Mouse (Mus musculus): Measurements from ENCODE around the gene Tpo. TPM values are rescaled to one million over a fixed set of nuclear protein-coding genes. Genes with fewer than 3 reads are reported as not detected.

Tpo gene
- 0.14 and 0.35 TPM in 2 replicates for polyA plus RNA-seq (2014; fragmentation: Nextera tagmentation; extraction: Ambion mirVana)

DNA sequence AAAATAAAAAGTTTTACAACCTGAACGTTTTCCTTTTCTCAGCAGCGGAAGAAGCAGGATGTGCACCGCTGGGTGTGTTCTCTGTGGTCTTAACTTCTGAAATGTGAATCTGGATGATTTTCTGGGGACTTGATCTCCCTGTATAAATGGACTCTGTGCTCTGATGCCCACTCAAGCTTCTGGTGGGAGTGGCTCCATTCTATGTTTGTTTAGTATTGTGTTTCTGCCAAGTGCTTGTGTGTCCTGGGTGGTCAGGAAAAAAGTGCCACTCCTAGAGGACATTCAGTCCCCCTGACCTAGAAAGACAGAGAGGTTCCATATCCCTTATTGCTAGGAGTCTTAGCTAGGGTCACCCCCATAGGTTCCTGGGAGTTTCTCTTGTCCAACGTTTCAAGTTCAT, at the start of gene Tpo:
TSS of gene Tpo (minus strand) at position 101 of the 400 bp plus-strand sequence.
- Histone ChIP-seq H3K27me3 (ENCODE audit: control insufficient read depth, insufficient read depth, low read length) (no peaks in the 10 kb centered on the region), H3K9me3 (ENCODE audit: control insufficient read depth, low read length) (no peaks in the 10 kb centered on the region), H3K27ac (replicated peaks; ENCODE audit: low read depth, low read length) (no peak within 1 kb of the TSS), H3K9ac (replicated peaks; ENCODE audit: low read length) (no peak within 1 kb of the TSS), H3K4me2 (ENCODE audit: low read length) (no peak within 1 kb of the TSS), H3K36me3 (ENCODE audit: control insufficient read depth, insufficient read depth, low read length) (no peaks in the 10 kb centered on the region), H3K4me1 (ENCODE audit: control insufficient read depth, insufficient read depth, low read length) (peaks cover 5% of the 10 kb centered on the region; the same call in 1 of the 2 replicates), H3K4me3 (replicated peaks; ENCODE audit: low read depth, low read length) (no peak within 1 kb of the TSS)
- ATAC-seq (ENCODE audit: low FRiP score, low TSS enrichment) (no peak), DNase-seq (no peak)
- 84% methylated on average over 4 of the region's 4 CpGs for WGBS

DNA sequence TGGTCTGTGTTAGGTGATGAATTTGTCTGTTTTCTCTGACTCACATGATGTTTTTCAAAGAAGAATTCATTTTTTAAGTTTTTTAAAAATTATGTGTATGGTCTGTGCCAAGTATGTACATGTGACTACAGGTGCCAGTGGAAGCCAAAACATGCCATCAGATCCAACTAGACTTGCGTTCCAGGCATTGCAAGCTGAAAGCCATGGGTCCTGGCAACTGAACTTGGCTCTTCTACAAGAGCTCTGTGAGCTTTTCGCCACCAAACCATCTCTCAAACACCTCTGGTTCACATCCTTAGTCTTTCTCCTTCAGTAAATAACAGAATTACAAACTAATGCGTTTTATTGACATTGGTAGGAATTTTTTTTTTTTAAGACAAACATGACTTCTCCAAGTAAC, 49.3 kb upstream of the Tpo start:
- Histone ChIP-seq H3K4me3 (replicated peaks; ENCODE audit: low read depth, low read length) (no peak overlapping the region), H3K9me3 (ENCODE audit: control insufficient read depth, low read length) (no peaks in the 10 kb centered on the region), H3K27me3 (ENCODE audit: control insufficient read depth, insufficient read depth, low read length) (no peaks in the 10 kb centered on the region), H3K9ac (replicated peaks; ENCODE audit: low read length) (no peak overlapping the region), H3K4me2 (ENCODE audit: low read length) (no peak overlapping the region), H3K36me3 (ENCODE audit: control insufficient read depth, insufficient read depth, low read length) (no peaks in the 10 kb centered on the region), H3K4me1 (ENCODE audit: control insufficient read depth, insufficient read depth, low read length) (no peaks in the 10 kb centered on the region), H3K27ac (replicated peaks; ENCODE audit: low read depth, low read length) (no peak overlapping the region)
- no peak for ATAC-seq (ENCODE audit: low FRiP score, low TSS enrichment)
- WGBS: 91% methylated on average over 3 of the region's 3 CpGs
- DNase-seq: no peak

GRCm38 (mm10) chr12:30179623-30180022, 47.2 kb upstream of the Tpo start:
- 85% methylated on average over 1 of the region's 1 CpGs for WGBS
- Histone ChIP-seq H3K4me2 (ENCODE audit: low read length) (no peak overlapping the region), H3K27ac (replicated peaks; ENCODE audit: low read depth, low read length) (no peak overlapping the region), H3K4me1 (ENCODE audit: control insufficient read depth, insufficient read depth, low read length) (no peaks in the 10 kb centered on the region), H3K9ac (replicated peaks; ENCODE audit: low read length) (no peak overlapping the region), H3K27me3 (ENCODE audit: control insufficient read depth, insufficient read depth, low read length) (no peaks in the 10 kb centered on the region), H3K36me3 (ENCODE audit: control insufficient read depth, insufficient read depth, low read length) (no peaks in the 10 kb centered on the region), H3K4me3 (replicated peaks; ENCODE audit: low read depth, low read length) (no peak overlapping the region), H3K9me3 (ENCODE audit: control insufficient read depth, low read length) (no peaks in the 10 kb centered on the region)
- ATAC-seq (ENCODE audit: low FRiP score, low TSS enrichment) (no peak), DNase-seq (no peak)

DNA sequence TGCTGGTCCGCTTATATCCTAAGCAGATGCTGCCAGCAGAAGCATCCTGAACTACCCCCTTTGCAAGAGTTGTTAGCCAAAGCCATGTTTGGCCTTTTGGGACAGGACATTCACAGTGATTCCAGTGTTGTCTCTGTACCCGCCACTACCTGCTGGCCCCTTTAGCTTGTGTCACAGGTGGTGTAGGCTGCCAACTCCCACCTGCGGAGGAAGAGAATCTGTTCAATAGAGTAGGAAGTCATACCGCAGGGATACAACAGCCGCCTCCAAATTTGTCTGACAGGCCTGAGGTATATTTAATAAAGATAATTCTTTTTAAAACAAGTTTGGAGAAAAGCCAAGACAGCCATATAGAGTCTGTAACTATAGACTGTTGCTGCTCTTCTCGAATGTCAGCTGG, 45.5 kb upstream of the Tpo start:
- H3K4me2 ChIP-seq (ENCODE audit: low read length): no peak overlapping the region
- ATAC-seq (ENCODE audit: low FRiP score, low TSS enrichment) (no peak), DNase-seq (no peak)
- no peak overlapping the region for H3K4me3 ChIP-seq (replicated peaks; ENCODE audit: low read depth, low read length)
- no peak overlapping the region for H3K27ac ChIP-seq (replicated peaks; ENCODE audit: low read depth, low read length)
- no peaks in the 10 kb centered on the region for H3K9me3 ChIP-seq (ENCODE audit: control insufficient read depth, low read length)
- no peaks in the 10 kb centered on the region for H3K36me3 ChIP-seq (ENCODE audit: control insufficient read depth, insufficient read depth, low read length)
- H3K27me3 ChIP-seq (ENCODE audit: control insufficient read depth, insufficient read depth, low read length): no peaks in the 10 kb centered on the region
- H3K9ac ChIP-seq (replicated peaks; ENCODE audit: low read length): no peak overlapping the region
- no peaks in the 10 kb centered on the region for H3K4me1 ChIP-seq (ENCODE audit: control insufficient read depth, insufficient read depth, low read length)
- WGBS: 86% methylated on average over 6 of the region's 6 CpGs

DNA sequence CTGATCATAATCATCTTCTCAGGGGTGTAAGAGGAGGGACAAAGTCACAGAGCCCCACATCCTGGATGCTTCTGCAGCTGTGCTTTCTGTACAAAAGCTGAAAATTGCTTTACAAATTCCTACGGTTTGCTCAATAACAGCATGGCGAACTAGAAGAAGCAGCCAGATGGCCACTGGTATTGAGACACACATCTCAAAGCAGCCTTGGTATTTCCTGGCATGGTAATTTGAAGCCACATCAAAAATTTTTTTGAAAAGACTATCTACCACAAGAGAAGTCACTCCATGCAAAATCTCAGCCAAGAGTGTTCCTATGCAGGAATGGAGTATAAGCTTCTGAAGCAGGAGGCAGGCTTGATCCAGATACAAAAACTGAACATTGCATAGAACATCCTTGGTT, 45.1 kb upstream of the Tpo start:
- DNase-seq (no peak), ATAC-seq (ENCODE audit: low FRiP score, low TSS enrichment) (no peak)
- H3K9ac ChIP-seq (replicated peaks; ENCODE audit: low read length): no peak overlapping the region
- WGBS: 94% methylated on average over 2 of the region's 2 CpGs
- no peak overlapping the region for H3K27ac ChIP-seq (replicated peaks; ENCODE audit: low read depth, low read length)
- H3K4me2 ChIP-seq (ENCODE audit: low read length): no peak overlapping the region
- no peaks in the 10 kb centered on the region for H3K4me1 ChIP-seq (ENCODE audit: control insufficient read depth, insufficient read depth, low read length)
- no peak overlapping the region for H3K4me3 ChIP-seq (replicated peaks; ENCODE audit: low read depth, low read length)
- H3K36me3 ChIP-seq (ENCODE audit: control insufficient read depth, insufficient read depth, low read length): no peaks in the 10 kb centered on the region
- no peaks in the 10 kb centered on the region for H3K9me3 ChIP-seq (ENCODE audit: control insufficient read depth, low read length)
- no peaks in the 10 kb centered on the region for H3K27me3 ChIP-seq (ENCODE audit: control insufficient read depth, insufficient read depth, low read length)

DNA sequence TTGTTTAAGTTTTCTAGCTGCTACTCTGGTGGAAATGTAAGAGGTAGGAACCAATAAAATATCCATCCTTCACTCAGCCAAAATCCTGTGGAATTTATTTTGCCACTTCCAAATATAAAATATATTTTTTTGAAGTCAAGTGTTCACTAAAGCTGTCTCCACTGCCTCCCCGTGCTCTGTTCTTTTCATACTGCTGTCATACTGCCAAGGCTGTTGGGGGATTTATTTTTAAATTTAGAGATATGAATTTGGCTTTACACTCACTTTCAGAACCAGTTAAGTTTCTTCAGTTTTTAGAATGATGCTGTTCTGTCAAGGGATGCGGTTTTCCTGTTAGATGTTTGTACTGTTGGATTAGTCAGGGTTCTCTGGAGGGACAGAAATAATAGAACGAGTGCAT, 36.1 kb upstream of the Tpo start:
- no peak overlapping the region for H3K27ac ChIP-seq (replicated peaks; ENCODE audit: low read depth, low read length)
- H3K36me3 ChIP-seq (ENCODE audit: control insufficient read depth, insufficient read depth, low read length): no peaks in the 10 kb centered on the region
- no peak overlapping the region for H3K9ac ChIP-seq (replicated peaks; ENCODE audit: low read length)
- ATAC-seq (ENCODE audit: low FRiP score, low TSS enrichment) (no peak), DNase-seq (no peak)
- H3K4me3 ChIP-seq (replicated peaks; ENCODE audit: low read depth, low read length): no peak overlapping the region
- H3K4me1 ChIP-seq (ENCODE audit: control insufficient read depth, insufficient read depth, low read length): no peaks in the 10 kb centered on the region
- no peaks in the 10 kb centered on the region for H3K27me3 ChIP-seq (ENCODE audit: control insufficient read depth, insufficient read depth, low read length)
- H3K4me2 ChIP-seq (ENCODE audit: low read length): no peak overlapping the region
- H3K9me3 ChIP-seq (ENCODE audit: control insufficient read depth, low read length): no peaks in the 10 kb centered on the region
- WGBS: 79% methylated on average over 3 of the region's 3 CpGs

GRCm38 (mm10) chr12:30164538-30164937, 32.1 kb upstream of the Tpo start:
- H3K9ac ChIP-seq (replicated peaks; ENCODE audit: low read length): no peak overlapping the region
- H3K27me3 ChIP-seq (ENCODE audit: control insufficient read depth, insufficient read depth, low read length): no peaks in the 10 kb centered on the region
- ATAC-seq (ENCODE audit: low FRiP score, low TSS enrichment) (no peak), DNase-seq (no peak)
- no peak overlapping the region for H3K27ac ChIP-seq (replicated peaks; ENCODE audit: low read depth, low read length)
- H3K4me3 ChIP-seq (replicated peaks; ENCODE audit: low read depth, low read length): no peak overlapping the region
- no peak overlapping the region for H3K4me2 ChIP-seq (ENCODE audit: low read length)
- WGBS: 85% methylated on average over 5 of the region's 5 CpGs
- H3K36me3 ChIP-seq (ENCODE audit: control insufficient read depth, insufficient read depth, low read length): no peaks in the 10 kb centered on the region
- no peaks in the 10 kb centered on the region for H3K9me3 ChIP-seq (ENCODE audit: control insufficient read depth, low read length)
- H3K4me1 ChIP-seq (ENCODE audit: control insufficient read depth, insufficient read depth, low read length): no peaks in the 10 kb centered on the region

DNA sequence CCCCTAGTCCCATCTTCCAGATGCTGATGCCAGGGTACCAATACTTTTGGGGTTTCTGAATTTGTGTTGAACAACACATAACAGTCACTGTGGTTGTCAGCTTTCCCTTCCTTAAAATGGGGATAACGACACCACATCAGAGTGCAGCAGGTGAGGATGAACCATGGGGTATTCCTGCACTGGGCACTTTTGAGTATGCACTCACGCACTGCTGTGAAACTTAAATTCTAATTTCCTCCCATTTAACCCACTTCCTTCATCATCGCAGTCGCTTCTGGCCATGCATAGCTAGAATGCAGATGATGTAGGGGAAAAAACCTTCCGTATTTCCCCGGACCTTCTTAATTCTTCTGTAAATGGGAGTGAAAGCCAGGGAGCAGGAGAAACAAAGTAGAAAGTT, 31.6 kb upstream of the Tpo start:
- H3K27me3 ChIP-seq (ENCODE audit: control insufficient read depth, insufficient read depth, low read length): no peaks in the 10 kb centered on the region
- 94% methylated on average over 6 of the region's 6 CpGs for WGBS
- no peaks in the 10 kb centered on the region for H3K4me1 ChIP-seq (ENCODE audit: control insufficient read depth, insufficient read depth, low read length)
- H3K36me3 ChIP-seq (ENCODE audit: control insufficient read depth, insufficient read depth, low read length): no peaks in the 10 kb centered on the region
- ATAC-seq (ENCODE audit: low FRiP score, low TSS enrichment) (no peak), DNase-seq (no peak)
- H3K27ac ChIP-seq (replicated peaks; ENCODE audit: low read depth, low read length): no peak overlapping the region
- no peak overlapping the region for H3K4me2 ChIP-seq (ENCODE audit: low read length)
- H3K9ac ChIP-seq (replicated peaks; ENCODE audit: low read length): no peak overlapping the region
- H3K9me3 ChIP-seq (ENCODE audit: control insufficient read depth, low read length): no peaks in the 10 kb centered on the region
- H3K4me3 ChIP-seq (replicated peaks; ENCODE audit: low read depth, low read length): no peak overlapping the region

DNA sequence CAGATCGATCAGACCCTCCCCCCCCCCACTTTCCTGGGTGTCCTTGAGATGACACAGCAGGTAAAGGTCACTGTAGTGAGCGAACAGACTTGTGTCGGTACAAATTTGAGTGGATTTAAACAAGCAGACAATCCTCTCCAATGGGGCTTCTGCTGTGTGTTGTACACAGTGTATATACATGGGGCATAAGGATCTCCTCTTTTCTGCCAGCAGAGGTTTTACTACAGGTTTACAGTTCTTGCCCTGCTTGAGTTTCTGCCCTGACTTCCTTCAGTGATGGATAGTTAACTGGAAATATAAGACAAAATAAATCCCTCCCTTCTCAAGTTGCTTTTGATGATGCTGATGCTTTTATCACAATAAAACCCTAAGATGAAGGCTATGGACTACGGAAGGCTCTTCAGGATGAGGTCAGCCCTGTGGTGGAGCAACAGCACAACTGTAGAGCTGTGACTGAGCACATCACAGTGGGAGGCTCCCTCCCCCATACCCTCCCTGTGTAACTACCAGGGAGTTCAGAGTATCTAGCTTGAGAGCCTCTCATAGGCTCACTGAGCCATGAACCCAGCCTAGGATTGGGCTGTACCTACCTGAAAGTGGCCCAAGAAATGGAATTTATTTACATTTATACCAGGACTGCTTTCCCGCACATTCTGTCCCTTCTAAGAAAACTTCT, 29.4 kb upstream of the Tpo start:
- H3K9me3 ChIP-seq (ENCODE audit: control insufficient read depth, low read length): no peaks in the 10 kb centered on the region

More for the DNA sequence above, 29.4 kb upstream of the Tpo start:
- Histone ChIP-seq H3K4me3 (replicated peaks; ENCODE audit: low read depth, low read length) (no peak overlapping the region), H3K9ac (replicated peaks; ENCODE audit: low read length) (no peak overlapping the region), H3K27me3 (ENCODE audit: control insufficient read depth, insufficient read depth, low read length) (no peaks in the 10 kb centered on the region), H3K36me3 (ENCODE audit: control insufficient read depth, insufficient read depth, low read length) (no peaks in the 10 kb centered on the region), H3K4me1 (ENCODE audit: control insufficient read depth, insufficient read depth, low read length) (no peaks in the 10 kb centered on the region), H3K27ac (replicated peaks; ENCODE audit: low read depth, low read length) (no peak overlapping the region), H3K4me2 (ENCODE audit: low read length) (no peak overlapping the region)
- 88% methylated on average over 5 of the region's 5 CpGs for WGBS
- no peak for DNase-seq
- no peak for ATAC-seq (ENCODE audit: low FRiP score, low TSS enrichment)
